Mouse (Mus musculus) liver, postnatal 0 days (tissue): ENCODE measurements around the gene Uchl4.

Experiments
- CTCF ChIP-seq: sonication (generic); IDR thresholded peaks from 2 replicates; pipeline ENCODE4 v1.5.1; 2016; ENCODE audit warnings: antibody characterized with exemption, low read depth
- EP300 ChIP-seq: IDR thresholded peaks from 2 replicates; pipeline ENCODE4 v1.6.1; 2016; ENCODE audit warnings: antibody characterized with exemption, low read depth, mild to moderate bottlenecking

DNA sequence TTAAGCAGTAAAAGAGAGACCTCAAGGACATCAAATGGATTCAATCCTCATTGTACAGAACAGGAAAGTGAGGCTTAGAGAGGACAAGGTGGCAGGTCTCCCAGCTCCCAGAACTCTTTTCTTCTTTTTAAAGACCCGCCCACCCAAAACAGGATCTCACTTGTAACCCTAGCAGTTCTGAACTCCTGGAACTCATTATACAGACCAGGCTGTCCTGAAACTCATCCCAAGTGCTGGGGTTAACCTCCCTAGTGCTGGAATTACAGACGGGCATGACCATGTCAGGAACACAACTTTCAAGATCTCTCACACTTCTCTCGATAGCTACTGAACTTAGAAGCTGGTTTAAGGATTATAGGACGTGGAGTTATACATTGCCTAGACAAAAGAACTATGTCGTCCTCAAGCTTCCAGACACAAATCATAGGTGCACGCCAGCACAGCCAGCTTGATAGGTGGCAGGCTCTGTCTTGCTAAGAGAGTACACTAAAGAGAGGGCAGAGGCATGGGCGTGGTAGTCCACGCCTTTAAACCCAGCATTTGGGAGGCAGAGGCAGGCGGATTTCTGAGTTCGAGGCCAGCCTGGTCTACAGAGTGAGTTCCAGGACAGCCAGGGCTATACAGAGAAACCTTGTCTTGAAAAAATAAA is 15.1 kb upstream of the Uchl4 start:
- no peak for TF ChIP-seq CTCF
- no peak for TF ChIP-seq EP300
